ENCODE assay signal across 8 mouse cellular contexts in genomic region chr6:13870289-13870741, GRCm38 (mm10). TPM values are rescaled to one million over a fixed set of nuclear protein-coding genes. Genes with fewer than 3 reads are reported as not detected.
DNase-seq lines count a peak whose midpoint lies in the region; ATAC-seq and TF ChIP-seq lines count a peak whose summit lies in the region.

No protein-coding gene starts in this region.

- dilution Hi-C loops in CH12.LX (cut with MboI; ENCODE audit: extremely low pct_ligation_motif_present, extremely low pct_unique_long_range_greater_than_20kb, low sequenced_read_pairs), result no loop called here

- H3K27ac ChIP-seq in CH12.LX (ENCODE audit: insufficient read depth, low read depth), result no peak overlapping the region
- H3K27ac ChIP-seq in hindbrain, embryonic 11.5 days (ENCODE audit: low read depth, low read length), result no peak overlapping the region
- no peak overlapping the region for H3K27ac ChIP-seq in liver, embryonic 13.5 days

- DNase-seq in cerebellum, adult 18-20 months, result peak; percentile 17 to 31
- no peak for DNase-seq in cerebellum, postnatal 4 days (ENCODE audit: low spot score in 2 of 2)
- peak; percentile 30 for DNase-seq in CH12.LX (ENCODE audit: extremely low read depth)
- DNase-seq in embryo, embryonic 10.5 days (ENCODE audit: low spot score), result peak; percentile 58
- peak; percentile 56 for DNase-seq in hindbrain, embryonic 11.5 days (ENCODE audit: low spot score)
- peak; percentile 1 for DNase-seq in liver, embryonic 13.5 days
- DNase-seq in retina, postnatal 1 day, result peak; percentile 47
- no peak for DNase-seq in testis, postnatal 14 days (ENCODE audit: low spot score)

- H3K79me2 ChIP-seq in CH12.LX (replicated peaks; ENCODE audit: control insufficient read depth, extremely low read depth, insufficient read depth, poor library complexity, severe bottlenecking), result no peaks in the 10 kb centered on the region; the same call in 1 of the 2 replicates

- TF ChIP-seq RAD21 in CH12.LX (IDR thresholded peaks at IDR 0.05; ENCODE audit: low read depth, low read length), result no peak

- in situ Hi-C loops in CH12.LX (cut with MboI; ENCODE audit: low pct_ligation_motif_present, low pct_unique_long_range_greater_than_20kb, low sequenced_read_pairs), result no loop called here

- no peak for TF ChIP-seq POLR2A in CH12.LX (IDR thresholded peaks at IDR 0.05; ENCODE audit: low read depth, low read length)

- H3K4me2 ChIP-seq in CH12.LX (ENCODE audit: insufficient read depth, low read depth, poor library complexity, severe bottlenecking), result peak overlapping the region; percentile 98
- H3K4me2 ChIP-seq in hindbrain, embryonic 11.5 days (replicated peaks; ENCODE audit: low read depth, low read length), result peak overlapping the region; percentile 33
- peak overlapping the region; percentile 63 for H3K4me2 ChIP-seq in liver, embryonic 13.5 days

- no peaks in the 10 kb centered on the region for H3K27me3 ChIP-seq in CH12.LX (replicated peaks)
- no peaks in the 10 kb centered on the region for H3K27me3 ChIP-seq in hindbrain, embryonic 11.5 days (ENCODE audit: control insufficient read depth, insufficient read depth, low read length)
- no peaks in the 10 kb centered on the region for H3K27me3 ChIP-seq in liver, embryonic 13.5 days

- no peaks in the 10 kb centered on the region for H3K9me3 ChIP-seq in CH12.LX (replicated peaks; ENCODE audit: low read length)
- no peaks in the 10 kb centered on the region for H3K9me3 ChIP-seq in hindbrain, embryonic 11.5 days (ENCODE audit: control insufficient read depth, low read length)
- H3K9me3 ChIP-seq in liver, embryonic 13.5 days (replicated peaks), result no peaks in the 10 kb centered on the region

- peak; percentile 18; the same call in 1 of the 2 replicates for ATAC-seq in hindbrain, embryonic 11.5 days (ENCODE audit: low FRiP score)
- no peak for ATAC-seq in liver, embryonic 13.5 days (ENCODE audit: low read depth)

- H3K9ac ChIP-seq in CH12.LX (ENCODE audit: insufficient read depth, low read depth), result peak overlapping the region; percentile 100; the same call in 1 of the 2 replicates
- peak overlapping the region; percentile 35 for H3K9ac ChIP-seq in hindbrain, embryonic 11.5 days (ENCODE audit: low read depth, low read length)
- H3K9ac ChIP-seq in liver, embryonic 13.5 days, result peak overlapping the region; percentile 50; the same call in 1 of the 2 replicates

- H3K4me3 ChIP-seq in CH12.LX (replicated peaks in 1 of 3; ENCODE audit: low read depth in 2 of 3, low read length in 2 of 3, poor library complexity in 1 of 3), result peak overlapping the region; percentile 67 to 94 (median 71)
- peak overlapping the region; percentile 15 for H3K4me3 ChIP-seq in hindbrain, embryonic 11.5 days (ENCODE audit: low read depth, low read length)
- peak overlapping the region; percentile 70 for H3K4me3 ChIP-seq in liver, embryonic 13.5 days (replicated peaks)

- no peak for TF ChIP-seq EP300 in CH12.LX (IDR thresholded peaks at IDR 0.05; ENCODE audit: low read length)

- no peak for TF ChIP-seq CTCF in CH12.LX (conservative IDR thresholded peaks at IDR 0.05 in 1 of 2, IDR thresholded peaks at IDR 0.05 in 1 of 2; ENCODE audit: low read depth in 2 of 2, low read length in 2 of 2)

- H3K4me1 ChIP-seq in CH12.LX (ENCODE audit: control insufficient read depth in 1 of 2, insufficient read depth in 2 of 2), result peaks cover 0 to 38% of the 10 kb centered on the region in 2 experiments; a peak in 1 of 4 replicates
- no peaks in the 10 kb centered on the region for H3K4me1 ChIP-seq in hindbrain, embryonic 11.5 days (replicated peaks; ENCODE audit: control insufficient read depth, insufficient read depth, low read length)
- H3K4me1 ChIP-seq in liver, embryonic 13.5 days (replicated peaks), result peaks cover 12% of the 10 kb centered on the region

- WGBS in hindbrain, embryonic 11.5 days, result 46% methylated on average over 12 of the region's 12 CpGs
- WGBS in liver, embryonic 13.5 days (ENCODE audit: insufficient replicate concordance), result 54% methylated on average over 12 of the region's 12 CpGs

- peaks cover 3 to 15% of the 10 kb centered on the region in 2 experiments for H3K36me3 ChIP-seq in CH12.LX (replicated peaks in 1 of 2; ENCODE audit: control insufficient read depth in 1 of 2, insufficient read depth in 1 of 2, low read length in 1 of 2)
- H3K36me3 ChIP-seq in hindbrain, embryonic 11.5 days (ENCODE audit: control insufficient read depth, insufficient read depth, low read length), result no peaks in the 10 kb centered on the region
- 0 out of 2 replicates have a peak, but pooled peaks cover 9% of the 10 kb centered on the region for H3K36me3 ChIP-seq in liver, embryonic 13.5 days

TF ChIP-seq in CH12.LX, 34 proteins besides CTCF, POLR2A, EP300 and RAD21:
- TF ChIP-seq MAZ (IDR thresholded peaks at IDR 0.05; ENCODE audit: low read depth, low read length) (no peak), TBP (conservative IDR thresholded peaks at IDR 0.05; ENCODE audit: low read depth, low read length) (no peak), ELF1 (IDR thresholded peaks at IDR 0.05; ENCODE audit: low read depth, low read length) (no peak), ZKSCAN1 (IDR thresholded peaks at IDR 0.05; ENCODE audit: borderline replicate concordance, low read depth, low read length) (no peak), MXI1 (IDR thresholded peaks at IDR 0.05; ENCODE audit: low read depth, low read length) (no peak; the same call in 1 of the 2 replicates), NRF1 (IDR thresholded peaks at IDR 0.05; ENCODE audit: low read depth, low read length) (no peak), GABPA (IDR thresholded peaks at IDR 0.05; ENCODE audit: insufficient replicate concordance, low read depth, low read length) (no peak), SMC3 (IDR thresholded peaks at IDR 0.05; ENCODE audit: low read depth, low read length) (no peak), MAX (IDR thresholded peaks at IDR 0.05; ENCODE audit: low read length) (no peak), NELFE (IDR thresholded peaks at IDR 0.05; ENCODE audit: low read depth, low read length) (no peak), KAT2A (IDR thresholded peaks at IDR 0.05; ENCODE audit: insufficient replicate concordance, low read length) (no peak), E2F4 (IDR thresholded peaks at IDR 0.05; ENCODE audit: insufficient replicate concordance, low read depth, low read length) (no peak), PAX5 (IDR thresholded peaks at IDR 0.05; ENCODE audit: low read length) (no peak), ZMIZ1 (IDR thresholded peaks at IDR 0.05; ENCODE audit: low read depth, low read length) (no peak), MYC (IDR thresholded peaks at IDR 0.05; ENCODE audit: low read depth, low read length) (no peak), JUND (conservative IDR thresholded peaks at IDR 0.05; ENCODE audit: low read depth, low read length) (no peak)

RNA-seq across cellular contexts. Expression of gene 2610001J05Rik, which starts 1.0 kb away (rescaled TPM):
- total RNA-seq in CH12.LX (2012; rRNA removed), result 36.9 and 41.3 TPM in 2 replicates
- total RNA-seq in CH12.LX (2014; rRNA removed), result 42.1 and 44.3 TPM in 2 replicates
- polyA plus RNA-seq in CH12.LX (2012; ENCODE audit: insufficient read length, low read depth), result 59.3 and 76.2 TPM in 2 replicates
- polyA plus RNA-seq in hindbrain, embryonic 11.5 days (2014; fragmentation: Nextera tagmentation; extraction: Ambion mirVana), result 71.8 and 72.5 TPM in 2 replicates
- 54.6 and 55.1 TPM in 2 replicates for polyA plus RNA-seq in liver, embryonic 13.5 days (2015; fragmentation: Nextera tagmentation; extraction: Ambion mirVana)

RNA-seq across cellular contexts. Expression of gene Gpr85, which starts 30.6 kb away (rescaled TPM):
- total RNA-seq in CH12.LX (2012; rRNA removed) (0.13 and 0.59 TPM in 2 replicates), CH12.LX (2014; rRNA removed) (0.35 and 0.46 TPM in 2 replicates)
- polyA plus RNA-seq in CH12.LX (2012; ENCODE audit: insufficient read length, low read depth), result 0.20 and 0.27 TPM in 2 replicates
- 25.7 and 26.2 TPM in 2 replicates for polyA plus RNA-seq in hindbrain, embryonic 11.5 days (2014; fragmentation: Nextera tagmentation; extraction: Ambion mirVana)
- 0.69 and 0.74 TPM in 2 replicates for polyA plus RNA-seq in liver, embryonic 13.5 days (2015; fragmentation: Nextera tagmentation; extraction: Ambion mirVana)

Comparison
In these comparisons a context has a peak if more than half of its experiments do, and no peak if none do; other contexts are left out.
1. DNase-seq: peak in cerebellum, adult 18-20 months (2 of 2), CH12.LX (single experiment), embryo, embryonic 10.5 days (single experiment), hindbrain, embryonic 11.5 days (single experiment), liver, embryonic 13.5 days (single experiment) and retina, postnatal 1 day (single experiment); none in cerebellum, postnatal 4 days (0 of 2) and testis, postnatal 14 days (single experiment).
2. H3K4me2 ChIP-seq: peak in every context shown above with its lines; median percentile 98 in CH12.LX; 63 in liver, embryonic 13.5 days; 33 in hindbrain, embryonic 11.5 days.
3. H3K4me3 ChIP-seq: peak in every context shown above with its lines; median percentile 71 in CH12.LX; 70 in liver, embryonic 13.5 days; 15 in hindbrain, embryonic 11.5 days.
4. H3K9ac ChIP-seq: peak in every context shown above with its lines; median percentile 100 in CH12.LX; 50 in liver, embryonic 13.5 days; 35 in hindbrain, embryonic 11.5 days.
5. RNA of gene Gpr85, which starts 30.6 kb away (polyA plus RNA-seq): 25.7 to 26.2 TPM in hindbrain, embryonic 11.5 days; 0.69 to 0.74 TPM in liver, embryonic 13.5 days and 0.20 to 0.27 TPM in CH12.LX; every median in the first group is over 10 times any median in the second.